Mouse (Mus musculus) thymus, adult 2 months (tissue): ENCODE measurements around the gene Akt3. TPM values are rescaled to one million over a fixed set of nuclear protein-coding genes. Genes with fewer than 3 reads are reported as not detected.

Source experiments
- DNase-seq: peaks from one replicate; pipeline ENCODE4 v3.0.0; 2021
- H3K27ac ChIP-seq: fragments of 200-500 bp; 2 replicates; pipeline ENCODE4 v1.5.1; 2012; ENCODE audit warnings: low read length, control low read depth; ENCODE audit not compliant: control insufficient read depth, insufficient read depth
- H3K27me3 ChIP-seq: fragments of 200-500 bp; 2 replicates; pipeline ENCODE4 v1.6.1; 2012; ENCODE audit warnings: mild to moderate bottlenecking, low read length, moderate library complexity, mixed read lengths; ENCODE audit not compliant: control insufficient read depth, insufficient read depth
- H3K36me3 ChIP-seq: fragments of 200-500 bp; 2 replicates; pipeline ENCODE4 v1.6.1; 2012; ENCODE audit warnings: mild to moderate bottlenecking, low read length, moderate library complexity; ENCODE audit not compliant: control insufficient read depth, insufficient read depth
- H3K4me1 ChIP-seq: fragments of 200-500 bp; replicated peaks from 2 replicates; pipeline ENCODE4 v1.6.1; 2012; ENCODE audit warnings: low read length; ENCODE audit not compliant: control insufficient read depth, insufficient read depth
- H3K4me3 ChIP-seq: fragments of 200-500 bp; 2 replicates; pipeline ENCODE4 v1.5.1; 2012; ENCODE audit warnings: mild to moderate bottlenecking, low read length, control low read depth, moderate library complexity; ENCODE audit not compliant: control insufficient read depth, insufficient read depth
- CTCF ChIP-seq: fragments of 200-500 bp; IDR thresholded peaks from 2 replicates; pipeline ENCODE4 v1.5.1; 2012; ENCODE audit warnings: mild to moderate bottlenecking, control low read depth, low read length, moderate library complexity, borderline replicate concordance; ENCODE audit not compliant: control insufficient read depth, poor library complexity, insufficient read depth; ENCODE audit errors: extremely low read depth
- POLR2A ChIP-seq: fragments of 200-500 bp; IDR thresholded peaks from 2 replicates; pipeline ENCODE4 v1.6.1; 2012; ENCODE audit warnings: mild to moderate bottlenecking, low read length, control low read depth, moderate library complexity; ENCODE audit not compliant: control insufficient read depth, poor library complexity, insufficient read depth; ENCODE audit errors: extremely low read depth
- WGBS: fragments of 180-500 bp; shearing (Covaris S2); methylation state at CpG from one replicate; pipeline ENCODE4 v1.1.7; 2018; 5-methylcytosine and 5-hydroxymethylcytosine counted together
- polyA plus RNA-seq: library from polyadenylated mRNA; depleted of rRNA; stranded (reverse); fragments of >200 nt; gene quantifications from 2 replicates; pipeline ENCODE4 v1.2.3, GENCODE M21; 2012

The Akt3 gene
- polyA plus RNA-seq, 1 experiment, result 6.6 TPM

GRCm38 (mm10) chr1:177031196-177031595 lies 226.8 kb downstream of the Akt3 start:
- Histone ChIP-seq H3K27me3 (no peaks in the 10 kb centered on the region), H3K36me3 (no peaks in the 10 kb centered on the region), H3K4me1 (no peaks in the 10 kb centered on the region), H3K4me3 (no peak overlapping the region), H3K27ac (no peak overlapping the region)
- WGBS, result 100% methylated on average over 1 of the region's 1 CpGs
- no peak for TF ChIP-seq CTCF
- no peak for TF ChIP-seq POLR2A
- no peak for DNase-seq

GRCm38 (mm10) chr1:177030669-177031068 lies 227.3 kb downstream of the Akt3 start:
- no peak for TF ChIP-seq CTCF
- no peak for TF ChIP-seq POLR2A
- H3K27ac ChIP-seq, result no peak overlapping the region
- H3K4me3 ChIP-seq, result no peak overlapping the region
- no peaks in the 10 kb centered on the region for H3K4me1 ChIP-seq
- 91% methylated on average over 3 of the region's 3 CpGs for WGBS
- H3K27me3 ChIP-seq, result no peaks in the 10 kb centered on the region
- H3K36me3 ChIP-seq, result no peaks in the 10 kb centered on the region
- DNase-seq, result no peak

- H3K27me3 ChIP-seq, result no peaks in the 10 kb centered on the region
- no peaks in the 10 kb centered on the region for H3K36me3 ChIP-seq
- no peak overlapping the region for H3K27ac ChIP-seq
- 76% methylated on average over 2 of the region's 2 CpGs for WGBS
- no peaks in the 10 kb centered on the region for H3K4me1 ChIP-seq
- TF ChIP-seq POLR2A, result no peak
- no peak for TF ChIP-seq CTCF
- H3K4me3 ChIP-seq, result no peak overlapping the region
- DNase-seq, result no peak
Measured at GRCm38 (mm10) chr1:177029032-177029431, 229.0 kb downstream of the Akt3 start.

- H3K27me3 ChIP-seq, result no peaks in the 10 kb centered on the region
- 96% methylated on average over 3 of the region's 3 CpGs for WGBS
- TF ChIP-seq POLR2A (no peak), CTCF (no peak)
- H3K4me1 ChIP-seq, result no peaks in the 10 kb centered on the region
- no peak overlapping the region for H3K27ac ChIP-seq
- H3K36me3 ChIP-seq, result no peaks in the 10 kb centered on the region
- DNase-seq, result no peak
- H3K4me3 ChIP-seq, result no peak overlapping the region
Measured at GRCm38 (mm10) chr1:177027706-177028105, 230.3 kb downstream of the Akt3 start.

- no peaks in the 10 kb centered on the region for H3K4me1 ChIP-seq
- WGBS, result 83% methylated on average over 3 of the region's 3 CpGs
- DNase-seq, result no peak
- H3K36me3 ChIP-seq, result no peaks in the 10 kb centered on the region
- TF ChIP-seq CTCF, result no peak
- no peak overlapping the region for H3K4me3 ChIP-seq
- H3K27ac ChIP-seq, result no peak overlapping the region
- H3K27me3 ChIP-seq, result no peaks in the 10 kb centered on the region
Measured at GRCm38 (mm10) chr1:177022751-177023150, 235.3 kb downstream of the Akt3 start.

- TF ChIP-seq POLR2A (no peak), CTCF (no peak)
- H3K4me1 ChIP-seq, result no peaks in the 10 kb centered on the region
- no peaks in the 10 kb centered on the region for H3K36me3 ChIP-seq
- no peak for DNase-seq
- 96% methylated on average over 5 of the region's 5 CpGs for WGBS
- H3K27me3 ChIP-seq, result no peaks in the 10 kb centered on the region
- no peak overlapping the region for H3K4me3 ChIP-seq
- no peak overlapping the region for H3K27ac ChIP-seq
Measured at GRCm38 (mm10) chr1:177019668-177020067, 238.3 kb downstream of the Akt3 start.

GRCm38 (mm10) chr1:177018750-177019149 lies 239.3 kb downstream of the Akt3 start:
- TF ChIP-seq CTCF (no peak), POLR2A (no peak)
- Histone ChIP-seq H3K4me1 (no peaks in the 10 kb centered on the region), H3K36me3 (no peaks in the 10 kb centered on the region), H3K4me3 (no peak overlapping the region), H3K27me3 (no peaks in the 10 kb centered on the region), H3K27ac (no peak overlapping the region)
- DNase-seq, result no peak
- 94% methylated on average over 1 of the region's 1 CpGs for WGBS
